Mouse (Mus musculus): Measurements from ENCODE around the gene Nxnl2. TPM values are rescaled to one million over a fixed set of nuclear protein-coding genes. Genes with fewer than 3 reads are reported as not detected.

Gene Nxnl2
- total and polyA plus RNA-seq, 3 experiments = 0.29 to 0.55 (median 0.55) TPM

DNA sequence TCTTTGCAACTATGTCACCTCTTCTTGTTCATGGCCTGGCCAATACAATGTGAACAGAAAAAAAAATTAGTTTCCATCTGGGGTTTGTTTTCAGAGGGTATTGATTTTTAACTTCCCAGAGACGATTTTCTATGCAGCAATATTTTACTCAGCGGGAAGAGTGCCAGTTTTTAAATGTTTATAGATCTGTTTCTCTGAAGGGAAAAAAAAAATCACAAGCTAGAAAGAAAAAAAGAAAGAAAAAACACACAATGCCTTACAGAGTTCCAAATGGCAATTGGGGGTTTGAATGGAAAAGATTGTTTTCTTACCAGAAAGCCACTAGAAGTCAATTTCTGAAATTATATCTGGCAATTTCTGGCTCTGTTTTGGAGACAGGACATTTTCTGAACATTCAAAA lies 43.9 kb downstream of the Nxnl2 start:
- TF ChIP-seq POLR2A (IDR thresholded peaks at IDR 0.05; ENCODE audit: insufficient read depth, low read depth, low read length) = no peak
- no peak for TF ChIP-seq EP300 (IDR thresholded peaks at IDR 0.05; ENCODE audit: insufficient read depth, low read depth, low read length)
- TF ChIP-seq CTCF (IDR thresholded peaks at IDR 0.05) = no peak
- no peak overlapping the region for H3K4me3 ChIP-seq
- H3K79me2 ChIP-seq (replicated peaks; ENCODE audit: control insufficient read depth, insufficient read depth, low read length) = no peaks in the 10 kb centered on the region
- H3K4me1 ChIP-seq (ENCODE audit: control insufficient read depth, insufficient read depth, low read length) = no peaks in the 10 kb centered on the region
- no peak overlapping the region for H3K9ac ChIP-seq (ENCODE audit: low read depth, low read length)
- 70% methylated on average over 2 of the region's 2 CpGs for WGBS
- no peak for DNase-seq
- no peaks in the 10 kb centered on the region for H3K36me3 ChIP-seq (ENCODE audit: control insufficient read depth, insufficient read depth, low read length)
- H3K27me3 ChIP-seq (ENCODE audit: control insufficient read depth, insufficient read depth, low read length) = no peaks in the 10 kb centered on the region
- intact Hi-C loops (cut with DNase I) = no loop called here
- no peak overlapping the region for H3K27ac ChIP-seq

DNA sequence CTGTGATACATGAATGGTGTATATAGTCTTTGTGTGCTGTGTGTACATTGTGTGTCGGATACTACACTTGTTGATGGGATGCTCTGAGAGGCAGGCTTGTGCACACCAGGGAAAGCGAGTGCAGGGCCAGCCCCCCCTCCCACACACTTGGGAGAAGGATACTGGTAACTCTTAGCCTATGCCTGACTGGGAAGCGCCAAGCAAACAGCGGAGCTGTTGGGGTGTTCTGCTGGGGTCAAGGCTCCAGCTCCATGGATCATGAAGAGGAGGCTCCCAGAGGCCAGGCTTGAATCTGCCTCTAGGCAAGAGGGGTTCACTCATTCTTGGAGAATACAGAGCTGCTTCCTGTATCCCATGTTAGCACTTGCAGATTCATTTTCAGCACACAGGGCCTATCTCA lies 50.1 kb downstream of the Nxnl2 start:
- no peak for TF ChIP-seq POLR2A (IDR thresholded peaks at IDR 0.05; ENCODE audit: insufficient read depth, low read depth, low read length)
- TF ChIP-seq EP300 (IDR thresholded peaks at IDR 0.05; ENCODE audit: insufficient read depth, low read depth, low read length) = no peak
- no peak for TF ChIP-seq CTCF (IDR thresholded peaks at IDR 0.05)
- 90% methylated on average over 4 of the region's 4 CpGs for WGBS
- intact Hi-C loops (cut with DNase I) = no loop called here

DNA sequence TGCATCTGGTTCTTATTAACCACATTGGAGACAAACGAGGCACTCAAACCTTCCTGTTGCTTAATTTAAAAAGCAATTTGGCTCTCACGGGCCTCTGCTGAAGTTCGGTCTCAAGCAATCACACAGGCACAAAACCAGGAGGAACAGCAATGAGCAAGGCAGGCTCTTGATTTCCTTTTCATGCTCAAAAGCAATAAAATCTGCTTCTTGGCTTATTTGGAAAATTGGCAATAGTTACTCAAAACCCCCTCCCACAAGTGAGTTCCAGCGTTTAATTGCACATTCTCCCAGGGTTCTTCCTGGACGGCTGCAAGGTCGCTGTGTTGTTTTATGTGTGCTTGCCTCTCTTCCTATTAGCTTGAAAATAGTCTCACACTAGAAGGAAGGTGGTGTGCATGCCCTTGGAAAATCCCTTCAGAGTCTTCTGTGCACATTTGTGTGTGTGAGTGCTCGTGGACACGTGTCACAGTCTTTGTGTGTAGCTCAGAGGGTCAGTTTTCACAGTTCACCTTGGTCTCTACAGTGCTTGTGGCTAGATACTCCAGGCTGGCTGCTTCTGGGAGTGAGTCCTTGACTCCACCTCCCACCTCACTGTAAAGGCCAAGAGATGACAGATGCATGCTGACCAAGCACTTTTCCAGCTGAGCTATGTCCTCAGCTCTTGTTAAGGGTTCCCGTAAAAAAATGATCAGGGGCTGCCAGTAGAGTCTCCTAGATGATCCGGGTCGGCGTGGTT lies 50.8 kb downstream of the Nxnl2 start:
- intact Hi-C loops (cut with DNase I) = no loop called here
- WGBS = 63% methylated on average over 12 of the region's 12 CpGs
- TF ChIP-seq CTCF (IDR thresholded peaks at IDR 0.05) (no peak), EP300 (IDR thresholded peaks at IDR 0.05; ENCODE audit: insufficient read depth, low read depth, low read length) (no peak), POLR2A (IDR thresholded peaks at IDR 0.05; ENCODE audit: insufficient read depth, low read depth, low read length) (no peak)
- Histone ChIP-seq H3K27me3 (ENCODE audit: control insufficient read depth, insufficient read depth, low read length) (no peaks in the 10 kb centered on the region), H3K9ac (ENCODE audit: low read depth, low read length) (no peak overlapping the region), H3K4me1 (ENCODE audit: control insufficient read depth, insufficient read depth, low read length) (no peaks in the 10 kb centered on the region), H3K4me3 (no peak overlapping the region), H3K36me3 (ENCODE audit: control insufficient read depth, insufficient read depth, low read length) (no peaks in the 10 kb centered on the region), H3K79me2 (replicated peaks; ENCODE audit: control insufficient read depth, insufficient read depth, low read length) (no peaks in the 10 kb centered on the region), H3K27ac (no peak overlapping the region)
- DNase-seq = no peak

More for the DNA sequence above, 50.1 kb downstream of the Nxnl2 start:
- no peak for DNase-seq
- H3K9ac ChIP-seq (ENCODE audit: low read depth, low read length) = no peak overlapping the region
- H3K79me2 ChIP-seq (replicated peaks; ENCODE audit: control insufficient read depth, insufficient read depth, low read length) = no peaks in the 10 kb centered on the region
- no peak overlapping the region for H3K27ac ChIP-seq
- no peak overlapping the region for H3K4me3 ChIP-seq
- H3K36me3 ChIP-seq (ENCODE audit: control insufficient read depth, insufficient read depth, low read length) = no peaks in the 10 kb centered on the region
- H3K27me3 ChIP-seq (ENCODE audit: control insufficient read depth, insufficient read depth, low read length) = no peaks in the 10 kb centered on the region
- H3K4me1 ChIP-seq (ENCODE audit: control insufficient read depth, insufficient read depth, low read length) = no peaks in the 10 kb centered on the region

Small RNAs within 50 kb of the gene (microRNA-seq; reads per million reads assigned to microRNA genes)
- gene Gm44341 = 0 reads per million in 2 experiments

Other genes starting within 250 kb of the Nxnl2 start
- 10 to 100 TPM; 33.5 to 33.7 TPM for gene Spin1, start 70.1 kb upstream of the Nxnl2 start, total RNA-seq (2021)
- 14.2 and 22.5 TPM in 2 replicates for gene Spin1, start 70.1 kb upstream of the Nxnl2 start, polyA plus RNA-seq (2012; rRNA removed)
- 10 to 100 TPM; 12.2 to 16.4 TPM for gene S1pr3, start 237.6 kb downstream of the Nxnl2 start, total RNA-seq (2021)
- 16.3 and 25.5 TPM in 2 replicates for gene S1pr3, start 237.6 kb downstream of the Nxnl2 start, polyA plus RNA-seq (2012; rRNA removed)